Mouse (Mus musculus) 416B (cell line): ENCODE data around the gene Slc39a13.
A peak's percentile ranks its signal among the peaks of the same experiment; 100 is the strongest.
"Not testable (repeated sequence)": the region's sequence is repeated elsewhere in the genome, so short reads cannot be mapped to it uniquely, and the experiment has no call there.

Source experiments
- DNase-seq: peaks from one replicate; pipeline ENCODE4 v3.0.0; 2011; ENCODE audit warnings: low read depth

Slc39a13 gene

GRCm38 (mm10) chr2:91064211-91064610, 6.0 kb downstream of the Slc39a13 start:
- no peak for DNase-seq

GRCm38 (mm10) chr2:91062779-91063606, 7.2 kb downstream of the Slc39a13 start:
- DNase-seq: no peak

- DNase-seq: no peak
These were observed 8.3 kb downstream of the Slc39a13 start for GRCm38 (mm10) chr2:91061849-91062481.

- peak; percentile 27 for DNase-seq
These were observed 9.5 kb downstream of the Slc39a13 start for GRCm38 (mm10) chr2:91060544-91061355.

- no peak for DNase-seq
These were observed 10.8 kb downstream of the Slc39a13 start for GRCm38 (mm10) chr2:91059376-91059775.

GRCm38 (mm10) chr2:91058435-91058834, 11.8 kb downstream of the Slc39a13 start:
- no peak for DNase-seq

GRCm38 (mm10) chr2:91053934-91054382, 16.3 kb downstream of the Slc39a13 start, which contains the start of gene Psmc3:
Psmc3 (plus strand) TSS chr2:91054009.
- DNase-seq: peak; percentile 92

- DNase-seq: peak; percentile 42
These were observed 16.9 kb downstream of the Slc39a13 start for GRCm38 (mm10) chr2:91053181-91053933.

GRCm38 (mm10) chr2:91052752-91053151, 17.5 kb downstream of the Slc39a13 start:
- peak; percentile 89 for DNase-seq

GRCm38 (mm10) chr2:91051917-91052316, 18.3 kb downstream of the Slc39a13 start:
- no peak for DNase-seq

- no peak for DNase-seq
These were observed 22.9 kb downstream of the Slc39a13 start for GRCm38 (mm10) chr2:91047359-91047758.

- not testable (repeated sequence) for DNase-seq
These were observed 24.4 kb downstream of the Slc39a13 start for GRCm38 (mm10) chr2:91045805-91046204.

- DNase-seq: no peak
These were observed 25.5 kb downstream of the Slc39a13 start for GRCm38 (mm10) chr2:91044727-91045126.

- DNase-seq: peak; percentile 98
These were observed 27.4 kb downstream of the Slc39a13 start for GRCm38 (mm10) chr2:91042651-91043398.

GRCm38 (mm10) chr2:91041786-91042185, 28.4 kb downstream of the Slc39a13 start:
- DNase-seq: peak; percentile 25

GRCm38 (mm10) chr2:91035385-91035784, 34.8 kb downstream of the Slc39a13 start, which contains the start of gene Rapsn:
Rapsn (plus strand) TSS chr2:91035620.
- DNase-seq: no peak

GRCm38 (mm10) chr2:91033000-91033399, 37.2 kb downstream of the Slc39a13 start:
- peak; percentile 77 for DNase-seq

GRCm38 (mm10) chr2:91031216-91031615, 39.0 kb downstream of the Slc39a13 start:
- peak; percentile 38 for DNase-seq

GRCm38 (mm10) chr2:91027391-91028214, 42.6 kb downstream of the Slc39a13 start:
- peak; percentile 19 for DNase-seq

- DNase-seq: no peak
These were observed 43.7 kb downstream of the Slc39a13 start for GRCm38 (mm10) chr2:91026491-91026890.
